Mouse (Mus musculus): Measurements from ENCODE around the gene Bcap31. TPM values are rescaled to one million over a fixed set of nuclear protein-coding genes. Genes with fewer than 3 reads are reported as not detected.
A peak's percentile ranks its signal among the peaks of the same experiment; 100 is the strongest.
"Not testable (repeated sequence)": the region's sequence is repeated elsewhere in the genome, so short reads cannot be mapped to it uniquely, and the experiment has no call there.

The Bcap31 gene
- polyA plus RNA-seq (2015; fragmentation: Nextera tagmentation; extraction: Ambion mirVana), result 129 and 137 TPM in 2 replicates

DNA sequence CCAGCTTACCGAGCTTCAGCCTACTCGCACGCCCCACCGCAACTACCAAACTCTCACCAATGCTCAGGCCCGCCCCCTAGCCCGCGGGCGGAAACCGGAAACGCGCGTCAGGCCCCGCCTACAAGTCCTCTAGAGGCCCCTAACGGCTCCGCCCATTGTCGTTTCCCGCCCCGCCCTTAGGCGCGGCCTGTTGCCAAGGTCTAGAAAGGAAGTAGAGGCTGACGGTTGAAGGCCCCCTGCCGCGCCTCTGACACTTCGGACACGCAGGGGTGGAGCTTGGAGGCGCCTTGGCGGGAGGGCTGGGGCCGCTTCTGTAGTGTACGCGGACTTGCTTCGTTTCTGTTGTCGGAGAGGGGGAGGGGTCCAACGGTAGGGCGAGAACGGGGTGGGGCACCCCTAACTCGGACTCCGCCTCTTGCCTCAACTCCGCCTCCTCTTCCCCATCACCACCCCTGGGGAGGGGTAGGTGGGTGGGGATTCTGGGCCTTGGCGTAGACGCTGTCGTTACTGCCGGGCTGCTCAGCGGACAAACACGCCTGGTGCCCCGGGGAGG is at the start of gene Bcap31, which contains the start of gene Abcd1:
Bcap31 (minus strand) TSS at position 67 of the 553 bp plus-strand sequence.
Abcd1 (plus strand) TSS at position 489 of the 553 bp plus-strand sequence.
- Histone ChIP-seq H3K9me3 (replicated peaks; ENCODE audit: control insufficient read depth, low read length) (no peaks in the 10 kb centered on the region), H3K27ac (ENCODE audit: low read length) (peak within 1 kb of the TSS; percentile 94), H3K4me1 (ENCODE audit: control insufficient read depth, low read depth, low read length) (peaks cover 28% of the 10 kb centered on the region), H3K9ac (ENCODE audit: low read depth, low read length) (peak within 1 kb of the TSS; percentile 64), H3K36me3 (ENCODE audit: control insufficient read depth, insufficient read depth) (no peaks in the 10 kb centered on the region), H3K27me3 (ENCODE audit: control insufficient read depth, insufficient read depth, low read depth, low read length) (no peaks in the 10 kb centered on the region), H3K4me2 (ENCODE audit: low read depth, low read length) (peak within 1 kb of the TSS; percentile 76), H3K4me3 (ENCODE audit: low read depth, low read length) (peak within 1 kb of the TSS; percentile 72)
- ATAC-seq (ENCODE audit: low read depth), result peak; percentile 91
- WGBS (ENCODE audit: insufficient replicate concordance), result 17% methylated on average over 40 of the region's 45 CpGs

DNA sequence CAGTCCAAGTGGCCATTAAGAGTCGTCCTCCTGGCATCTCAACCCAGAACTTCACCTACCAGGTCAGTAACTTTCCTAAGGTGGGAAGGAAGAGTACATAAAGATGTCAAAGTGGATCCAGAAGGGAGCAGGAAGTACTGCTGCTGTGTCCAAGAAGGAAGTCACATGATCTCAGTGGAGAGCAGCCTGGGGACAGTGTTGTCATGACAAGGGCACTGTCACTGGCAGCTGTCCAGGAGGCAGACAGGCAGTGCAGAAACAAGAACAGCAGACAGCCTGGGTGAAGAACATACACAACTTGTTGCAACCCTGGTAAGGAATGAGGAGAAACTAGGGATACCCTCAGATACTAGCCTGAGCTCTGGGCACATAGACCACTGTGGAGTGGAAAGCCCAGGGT is 49.3 kb upstream of the Bcap31 start:
- no peak overlapping the region for H3K4me3 ChIP-seq (ENCODE audit: low read depth, low read length)

DNA sequence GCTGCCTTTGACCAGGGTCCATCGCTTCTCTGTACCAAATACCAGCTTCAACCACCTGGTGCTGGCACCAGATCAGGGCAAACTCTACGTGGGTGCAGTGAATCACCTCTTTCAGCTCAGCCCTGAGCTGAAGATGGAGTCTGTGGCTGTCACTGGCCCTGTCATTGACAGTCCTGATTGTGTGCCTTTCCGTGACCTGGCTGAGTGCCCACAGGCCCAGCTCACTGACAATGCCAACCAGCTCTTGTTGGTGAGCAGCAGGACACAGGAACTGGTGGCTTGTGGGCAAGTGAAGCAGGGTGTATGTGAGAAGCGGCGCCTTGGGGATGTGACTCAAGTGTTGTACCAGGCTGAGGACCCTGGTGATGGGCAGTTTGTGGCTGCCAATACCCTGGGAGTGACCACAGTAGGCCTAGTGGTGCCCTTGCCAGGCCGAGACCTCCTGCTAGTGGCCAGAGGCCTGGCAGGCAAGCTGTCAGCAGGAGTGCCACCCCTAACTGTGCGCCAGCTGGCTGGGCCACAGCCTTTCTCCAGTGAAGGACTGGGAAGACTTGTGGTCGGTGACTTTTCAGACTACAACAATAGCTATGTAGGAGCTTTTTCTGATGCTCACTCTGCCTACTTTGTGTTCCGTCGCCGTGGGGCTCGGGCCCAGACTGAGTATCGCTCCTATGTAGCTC is 42.8 kb upstream of the Bcap31 start:
- Histone ChIP-seq H3K27ac (ENCODE audit: low read length) (no peak overlapping the region), H3K4me1 (ENCODE audit: control insufficient read depth, low read depth, low read length) (no peaks in the 10 kb centered on the region), H3K9me3 (replicated peaks; ENCODE audit: control insufficient read depth, low read length) (no peaks in the 10 kb centered on the region), H3K4me2 (ENCODE audit: low read depth, low read length) (no peak overlapping the region), H3K9ac (ENCODE audit: low read depth, low read length) (no peak overlapping the region), H3K27me3 (ENCODE audit: control insufficient read depth, insufficient read depth, low read depth, low read length) (no peaks in the 10 kb centered on the region), H3K4me3 (ENCODE audit: low read depth, low read length) (no peak overlapping the region), H3K36me3 (ENCODE audit: control insufficient read depth, insufficient read depth) (no peaks in the 10 kb centered on the region)
- no peak for ATAC-seq (ENCODE audit: low read depth)
- WGBS (ENCODE audit: insufficient replicate concordance), result 69% methylated on average over 13 of the region's 13 CpGs

More for the DNA sequence above, 49.3 kb upstream of the Bcap31 start:
- Histone ChIP-seq H3K36me3 (ENCODE audit: control insufficient read depth, insufficient read depth) (no peaks in the 10 kb centered on the region), H3K27ac (ENCODE audit: low read length) (no peak overlapping the region), H3K27me3 (ENCODE audit: control insufficient read depth, insufficient read depth, low read depth, low read length) (no peaks in the 10 kb centered on the region), H3K4me1 (ENCODE audit: control insufficient read depth, low read depth, low read length) (no peaks in the 10 kb centered on the region), H3K9ac (ENCODE audit: low read depth, low read length) (no peak overlapping the region), H3K4me2 (ENCODE audit: low read depth, low read length) (no peak overlapping the region), H3K9me3 (replicated peaks; ENCODE audit: control insufficient read depth, low read length) (no peaks in the 10 kb centered on the region)
- WGBS (ENCODE audit: insufficient replicate concordance), result 32% methylated on average over 1 of the region's 1 CpGs
- peak; percentile 70 for ATAC-seq (ENCODE audit: low read depth)

DNA sequence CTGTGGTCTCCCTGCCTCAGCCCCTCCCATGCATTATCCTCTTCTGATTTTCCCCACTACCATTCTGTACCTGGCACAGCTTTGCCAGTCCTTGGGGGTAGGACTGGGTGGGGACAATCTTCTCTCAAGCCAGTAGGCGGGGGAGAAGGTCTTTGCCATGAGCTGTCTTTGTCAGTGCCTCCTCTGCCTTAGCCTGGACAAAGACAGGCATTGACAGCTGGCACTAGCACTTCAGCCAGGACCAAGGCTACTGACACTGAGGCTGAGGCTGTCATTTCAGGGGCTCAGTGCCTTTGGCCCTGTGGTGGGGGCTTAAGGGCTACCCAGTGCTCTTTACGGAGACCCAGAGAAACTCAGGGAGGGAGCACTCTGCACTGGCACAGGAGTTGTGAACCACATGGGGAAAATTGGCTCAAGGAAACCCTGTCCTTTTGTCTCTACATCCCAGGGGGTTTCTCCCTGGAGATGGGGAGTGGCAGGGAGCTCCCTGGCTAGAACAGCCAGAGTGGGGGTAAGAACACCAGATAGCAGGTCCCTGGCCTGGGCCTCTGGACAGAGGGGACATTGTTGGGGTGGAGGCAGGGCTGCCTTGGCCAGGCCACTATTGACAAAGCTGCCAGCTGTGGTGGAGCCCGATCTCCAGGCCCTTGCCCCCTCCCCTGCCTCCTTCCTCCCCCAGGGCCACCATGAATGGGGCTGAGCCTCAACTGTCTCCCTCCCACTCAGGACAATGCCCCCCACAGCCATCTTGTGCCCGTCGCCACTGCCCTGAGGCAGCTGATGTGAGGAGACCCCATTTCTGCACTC is 40.6 kb upstream of the Bcap31 start, which contains the start of gene Plxnb3:
Plxnb3 (plus strand) TSS at position 757 of the 807 bp plus-strand sequence.
- 45% methylated on average over 5 of the region's 5 CpGs for WGBS (ENCODE audit: insufficient replicate concordance)

DNA sequence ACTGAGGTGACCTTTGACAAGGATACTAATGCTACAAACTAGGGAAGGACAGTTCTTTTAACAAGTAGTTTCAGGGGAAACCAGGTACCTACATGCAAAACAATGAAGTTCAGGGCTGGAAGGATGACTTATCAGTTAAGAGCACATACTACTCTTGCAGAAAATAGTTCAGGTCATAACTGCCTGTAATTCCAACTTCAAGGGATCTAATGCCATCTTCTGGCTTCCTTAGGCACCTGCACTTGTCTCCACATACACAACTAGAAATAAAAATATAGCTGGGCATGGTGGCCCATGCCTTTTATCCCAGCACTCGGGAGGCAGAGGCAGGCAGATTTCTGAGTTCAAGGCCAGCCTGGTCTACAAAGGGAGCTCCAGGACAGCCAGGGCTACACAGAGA is 33.0 kb upstream of the Bcap31 start:
- H3K4me2 ChIP-seq (ENCODE audit: low read depth, low read length), result no peak overlapping the region
- H3K27me3 ChIP-seq (ENCODE audit: control insufficient read depth, insufficient read depth, low read depth, low read length), result no peaks in the 10 kb centered on the region
- 60% methylated on average over 1 of the region's 1 CpGs for WGBS (ENCODE audit: insufficient replicate concordance)
- no peaks in the 10 kb centered on the region for H3K9me3 ChIP-seq (replicated peaks; ENCODE audit: control insufficient read depth, low read length)
- H3K27ac ChIP-seq (ENCODE audit: low read length), result no peak overlapping the region
- no peak for ATAC-seq (ENCODE audit: low read depth)
- no peak overlapping the region for H3K4me3 ChIP-seq (ENCODE audit: low read depth, low read length)
- H3K36me3 ChIP-seq (ENCODE audit: control insufficient read depth, insufficient read depth), result no peaks in the 10 kb centered on the region
- no peaks in the 10 kb centered on the region for H3K4me1 ChIP-seq (ENCODE audit: control insufficient read depth, low read depth, low read length)
- no peak overlapping the region for H3K9ac ChIP-seq (ENCODE audit: low read depth, low read length)

More for the DNA sequence above, 40.6 kb upstream of the Bcap31 start, which contains the start of gene Plxnb3:
- no peak for ATAC-seq (ENCODE audit: low read depth)
- H3K36me3 ChIP-seq (ENCODE audit: control insufficient read depth, insufficient read depth), result no peaks in the 10 kb centered on the region
- no peak within 1 kb of the TSS for H3K27ac ChIP-seq (ENCODE audit: low read length)
- H3K27me3 ChIP-seq (ENCODE audit: control insufficient read depth, insufficient read depth, low read depth, low read length), result no peaks in the 10 kb centered on the region
- no peaks in the 10 kb centered on the region for H3K9me3 ChIP-seq (replicated peaks; ENCODE audit: control insufficient read depth, low read length)
- H3K4me2 ChIP-seq (ENCODE audit: low read depth, low read length), result no peak within 1 kb of the TSS
- no peak within 1 kb of the TSS for H3K9ac ChIP-seq (ENCODE audit: low read depth, low read length)
- no peak within 1 kb of the TSS for H3K4me3 ChIP-seq (ENCODE audit: low read depth, low read length)
- H3K4me1 ChIP-seq (ENCODE audit: control insufficient read depth, low read depth, low read length), result no peaks in the 10 kb centered on the region

DNA sequence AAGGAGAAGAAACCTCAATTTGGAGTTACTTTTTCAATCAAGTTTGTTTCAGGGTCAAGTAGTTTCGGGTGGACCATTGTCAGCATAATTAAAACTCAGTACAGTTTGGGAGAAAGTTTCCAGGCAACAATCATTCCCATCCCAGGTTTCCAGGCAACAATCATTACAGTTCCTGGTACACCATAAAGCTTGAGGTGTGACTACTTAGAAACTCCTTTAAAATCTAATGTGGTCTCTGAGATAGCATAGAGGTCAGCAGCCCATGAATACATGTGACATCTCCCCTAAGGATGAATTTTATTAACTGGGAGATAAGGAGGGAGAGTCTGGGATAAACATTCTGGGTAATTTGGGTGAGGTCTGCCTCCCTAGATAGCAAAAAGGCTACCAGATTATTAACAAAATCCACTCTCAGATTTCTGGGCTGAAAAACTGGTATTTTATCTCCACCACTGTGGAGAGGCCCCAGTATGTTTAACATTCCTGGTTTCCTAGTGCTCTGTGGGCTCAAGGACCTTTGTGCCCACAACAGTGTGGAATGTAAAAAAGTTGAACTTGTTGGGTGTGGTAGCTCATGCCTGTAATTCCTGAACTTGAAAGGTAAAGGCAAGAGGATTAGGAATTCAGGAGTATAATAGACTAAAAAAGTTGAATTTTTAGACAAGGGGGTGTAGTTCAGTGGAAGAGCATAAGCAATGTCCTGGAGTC is 29.0 kb upstream of the Bcap31 start:
- no peaks in the 10 kb centered on the region for H3K4me1 ChIP-seq (ENCODE audit: control insufficient read depth, low read depth, low read length)
- H3K27ac ChIP-seq (ENCODE audit: low read length), result no peak overlapping the region
- no peaks in the 10 kb centered on the region for H3K27me3 ChIP-seq (ENCODE audit: control insufficient read depth, insufficient read depth, low read depth, low read length)
- no peak overlapping the region for H3K9ac ChIP-seq (ENCODE audit: low read depth, low read length)
- no peak for ATAC-seq (ENCODE audit: low read depth)
- no peak overlapping the region for H3K4me2 ChIP-seq (ENCODE audit: low read depth, low read length)
- no peaks in the 10 kb centered on the region for H3K9me3 ChIP-seq (replicated peaks; ENCODE audit: control insufficient read depth, low read length)
- H3K36me3 ChIP-seq (ENCODE audit: control insufficient read depth, insufficient read depth), result no peaks in the 10 kb centered on the region
- H3K4me3 ChIP-seq (ENCODE audit: low read depth, low read length), result no peak overlapping the region
- WGBS (ENCODE audit: insufficient replicate concordance), result 55% methylated on average over 1 of the region's 1 CpGs

DNA sequence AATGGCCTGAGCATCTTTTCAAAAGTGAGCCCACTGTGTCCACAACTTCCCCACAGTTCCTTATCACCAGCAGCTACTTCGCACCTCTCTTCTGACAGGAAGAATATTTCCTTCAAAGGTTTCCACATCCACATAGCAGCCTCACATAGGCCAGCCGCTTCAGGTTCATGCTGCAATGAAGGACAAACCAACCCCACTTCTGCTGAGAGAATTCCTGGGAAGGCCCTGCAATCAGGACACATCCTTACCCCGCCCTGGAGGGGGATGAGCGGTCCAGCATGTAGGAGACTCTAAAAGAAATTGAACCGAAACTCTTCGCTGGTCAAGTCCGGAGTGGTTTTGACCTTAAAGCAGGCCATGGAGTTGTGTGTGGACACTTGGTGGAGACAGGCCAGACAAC is 23.9 kb upstream of the Bcap31 start:
- 67% methylated on average over 7 of the region's 7 CpGs for WGBS (ENCODE audit: insufficient replicate concordance)
- H3K9ac ChIP-seq (ENCODE audit: low read depth, low read length); H3K27ac ChIP-seq (ENCODE audit: low read length); H3K4me1 ChIP-seq (ENCODE audit: control insufficient read depth, low read depth, low read length); H3K4me3 ChIP-seq (ENCODE audit: low read depth, low read length); H3K9me3 ChIP-seq (replicated peaks; ENCODE audit: control insufficient read depth, low read length); H3K4me2 ChIP-seq (ENCODE audit: low read depth, low read length); H3K27me3 ChIP-seq (ENCODE audit: control insufficient read depth, insufficient read depth, low read depth, low read length); ATAC-seq (ENCODE audit: low read depth); H3K36me3 ChIP-seq (ENCODE audit: control insufficient read depth, insufficient read depth): not testable (repeated sequence)

DNA sequence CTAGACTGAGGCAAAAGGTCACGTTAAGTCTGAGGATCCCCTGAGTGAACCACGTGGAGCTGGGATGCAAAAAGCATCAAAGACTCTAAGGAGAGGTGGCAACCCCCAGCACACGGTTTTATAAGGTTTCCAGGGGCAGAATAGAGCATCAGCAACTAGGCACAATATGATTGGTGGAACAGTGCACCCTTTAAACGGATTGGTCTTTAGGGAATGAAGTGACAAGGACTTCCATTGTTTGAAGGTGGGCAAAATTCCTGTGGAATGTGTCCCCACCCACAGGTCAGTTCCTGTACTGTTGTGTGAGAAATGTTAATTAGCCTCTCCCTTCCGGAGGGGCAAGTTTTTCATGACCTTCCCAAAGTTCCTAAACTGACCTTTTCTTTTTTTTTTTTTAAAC is 23.2 kb upstream of the Bcap31 start:
- H3K4me1 ChIP-seq (ENCODE audit: control insufficient read depth, low read depth, low read length), result no peaks in the 10 kb centered on the region
- H3K27ac ChIP-seq (ENCODE audit: low read length), result no peak overlapping the region
- no peak overlapping the region for H3K4me3 ChIP-seq (ENCODE audit: low read depth, low read length)
- H3K27me3 ChIP-seq (ENCODE audit: control insufficient read depth, insufficient read depth, low read depth, low read length), result no peaks in the 10 kb centered on the region
- H3K9me3 ChIP-seq (replicated peaks; ENCODE audit: control insufficient read depth, low read length), result no peaks in the 10 kb centered on the region
- H3K36me3 ChIP-seq (ENCODE audit: control insufficient read depth, insufficient read depth), result no peaks in the 10 kb centered on the region
- ATAC-seq (ENCODE audit: low read depth), result no peak
- WGBS (ENCODE audit: insufficient replicate concordance), result 47% methylated on average over 5 of the region's 5 CpGs
- H3K9ac ChIP-seq (ENCODE audit: low read depth, low read length), result no peak overlapping the region
- no peak overlapping the region for H3K4me2 ChIP-seq (ENCODE audit: low read depth, low read length)
